Mouse (Mus musculus): Measurements from ENCODE around the gene Tox3. TPM values are rescaled to one million over a fixed set of nuclear protein-coding genes. Genes with fewer than 3 reads are reported as not detected.

The Tox3 gene
- 7.9 and 8.8 TPM in 2 replicates for polyA plus RNA-seq (2015; fragmentation: Nextera tagmentation; extraction: Ambion mirVana)

- no peaks in the 10 kb centered on the region for H3K9me3 ChIP-seq (ENCODE audit: low read length)
- WGBS, result 2% methylated on average over 64 of the region's 89 CpGs
- peak within 1 kb of the TSS; percentile 79 for H3K4me2 ChIP-seq (replicated peaks; ENCODE audit: low read depth, low read length)
- peak; percentile 85 for ATAC-seq (ENCODE audit: low FRiP score, low TSS enrichment)
- H3K36me3 ChIP-seq (ENCODE audit: insufficient read depth, low read length), result no peaks in the 10 kb centered on the region
- H3K4me1 ChIP-seq (ENCODE audit: insufficient read depth, low read length), result peaks cover 32% of the 10 kb centered on the region
- H3K9ac ChIP-seq (replicated peaks; ENCODE audit: low read length), result peak within 1 kb of the TSS; percentile 97
- H3K27ac ChIP-seq (ENCODE audit: low read length), result peak within 1 kb of the TSS; percentile 95
- H3K27me3 ChIP-seq (ENCODE audit: insufficient read depth, low read length), result peaks cover 7% of the 10 kb centered on the region; the same call in 1 of the 2 replicates
- peak within 1 kb of the TSS; percentile 73 for H3K4me3 ChIP-seq (ENCODE audit: low read length)
Observed at GRCm38 (mm10) chr8:90348178-90348925, at the start of gene Tox3. Gene Tox3 (minus strand): TSS chr8:90348343.

- Histone ChIP-seq H3K27ac (ENCODE audit: low read length) (no peak overlapping the region), H3K27me3 (ENCODE audit: insufficient read depth, low read length) (no peaks in the 10 kb centered on the region), H3K4me3 (ENCODE audit: low read length) (no peak overlapping the region), H3K4me2 (replicated peaks; ENCODE audit: low read depth, low read length) (no peak overlapping the region), H3K9me3 (ENCODE audit: low read length) (no peaks in the 10 kb centered on the region), H3K36me3 (ENCODE audit: insufficient read depth, low read length) (no peaks in the 10 kb centered on the region), H3K9ac (replicated peaks; ENCODE audit: low read length) (no peak overlapping the region), H3K4me1 (ENCODE audit: insufficient read depth, low read length) (no peaks in the 10 kb centered on the region)
- ATAC-seq (ENCODE audit: low FRiP score, low TSS enrichment), result no peak
- 100% methylated on average over 2 of the region's 2 CpGs for WGBS
Observed at GRCm38 (mm10) chr8:90392643-90393042, 44.5 kb upstream of the Tox3 start.

GRCm38 (mm10) chr8:90391483-90392074, 43.4 kb upstream of the Tox3 start:
- no peak for ATAC-seq (ENCODE audit: low FRiP score, low TSS enrichment)
- no peak overlapping the region for H3K4me3 ChIP-seq (ENCODE audit: low read length)
- no peaks in the 10 kb centered on the region for H3K27me3 ChIP-seq (ENCODE audit: insufficient read depth, low read length)
- H3K36me3 ChIP-seq (ENCODE audit: insufficient read depth, low read length), result no peaks in the 10 kb centered on the region
- no peak overlapping the region for H3K27ac ChIP-seq (ENCODE audit: low read length)
- 68% methylated on average over 3 of the region's 3 CpGs for WGBS
- no peak overlapping the region for H3K9ac ChIP-seq (replicated peaks; ENCODE audit: low read length)
- H3K9me3 ChIP-seq (ENCODE audit: low read length), result no peaks in the 10 kb centered on the region
- H3K4me1 ChIP-seq (ENCODE audit: insufficient read depth, low read length), result no peaks in the 10 kb centered on the region
- H3K4me2 ChIP-seq (replicated peaks; ENCODE audit: low read depth, low read length), result no peak overlapping the region

GRCm38 (mm10) chr8:90390827-90391226, 42.7 kb upstream of the Tox3 start:
- WGBS, result 100% methylated on average over 1 of the region's 1 CpGs
- no peak for ATAC-seq (ENCODE audit: low FRiP score, low TSS enrichment)
- no peak overlapping the region for H3K4me3 ChIP-seq (ENCODE audit: low read length)
- H3K27ac ChIP-seq (ENCODE audit: low read length), result no peak overlapping the region
- no peaks in the 10 kb centered on the region for H3K4me1 ChIP-seq (ENCODE audit: insufficient read depth, low read length)
- no peaks in the 10 kb centered on the region for H3K36me3 ChIP-seq (ENCODE audit: insufficient read depth, low read length)
- H3K27me3 ChIP-seq (ENCODE audit: insufficient read depth, low read length), result no peaks in the 10 kb centered on the region
- no peaks in the 10 kb centered on the region for H3K9me3 ChIP-seq (ENCODE audit: low read length)
- H3K9ac ChIP-seq (replicated peaks; ENCODE audit: low read length), result no peak overlapping the region
- H3K4me2 ChIP-seq (replicated peaks; ENCODE audit: low read depth, low read length), result no peak overlapping the region

GRCm38 (mm10) chr8:90379064-90379463, 30.9 kb upstream of the Tox3 start:
- H3K9ac ChIP-seq (replicated peaks; ENCODE audit: low read length), result no peak overlapping the region
- no peak overlapping the region for H3K4me3 ChIP-seq (ENCODE audit: low read length)
- no peaks in the 10 kb centered on the region for H3K36me3 ChIP-seq (ENCODE audit: insufficient read depth, low read length)
- H3K4me1 ChIP-seq (ENCODE audit: insufficient read depth, low read length), result no peaks in the 10 kb centered on the region
- WGBS, result 85% methylated on average over 6 of the region's 6 CpGs
- no peak for ATAC-seq (ENCODE audit: low FRiP score, low TSS enrichment)
- H3K27me3 ChIP-seq (ENCODE audit: insufficient read depth, low read length), result no peaks in the 10 kb centered on the region
- no peaks in the 10 kb centered on the region for H3K9me3 ChIP-seq (ENCODE audit: low read length)
- H3K4me2 ChIP-seq (replicated peaks; ENCODE audit: low read depth, low read length), result no peak overlapping the region
- no peak overlapping the region for H3K27ac ChIP-seq (ENCODE audit: low read length)

- Histone ChIP-seq H3K27me3 (ENCODE audit: insufficient read depth, low read length) (no peaks in the 10 kb centered on the region), H3K9me3 (ENCODE audit: low read length) (no peaks in the 10 kb centered on the region), H3K4me2 (replicated peaks; ENCODE audit: low read depth, low read length) (no peak overlapping the region), H3K27ac (ENCODE audit: low read length) (no peak overlapping the region), H3K9ac (replicated peaks; ENCODE audit: low read length) (no peak overlapping the region), H3K36me3 (ENCODE audit: insufficient read depth, low read length) (no peaks in the 10 kb centered on the region), H3K4me3 (ENCODE audit: low read length) (no peak overlapping the region), H3K4me1 (ENCODE audit: insufficient read depth, low read length) (no peaks in the 10 kb centered on the region)
- 81% methylated on average over 3 of the region's 3 CpGs for WGBS
- ATAC-seq (ENCODE audit: low FRiP score, low TSS enrichment), result no peak
Observed at GRCm38 (mm10) chr8:90378036-90378435, 29.9 kb upstream of the Tox3 start.

- no peaks in the 10 kb centered on the region for H3K36me3 ChIP-seq (ENCODE audit: insufficient read depth, low read length)
- ATAC-seq (ENCODE audit: low FRiP score, low TSS enrichment), result no peak
- no peaks in the 10 kb centered on the region for H3K4me1 ChIP-seq (ENCODE audit: insufficient read depth, low read length)
- H3K4me3 ChIP-seq (ENCODE audit: low read length), result no peak overlapping the region
- no peaks in the 10 kb centered on the region for H3K27me3 ChIP-seq (ENCODE audit: insufficient read depth, low read length)
- H3K4me2 ChIP-seq (replicated peaks; ENCODE audit: low read depth, low read length), result no peak overlapping the region
- no peak overlapping the region for H3K9ac ChIP-seq (replicated peaks; ENCODE audit: low read length)
- WGBS, result 62% methylated on average over 10 of the region's 10 CpGs
- H3K27ac ChIP-seq (ENCODE audit: low read length), result no peak overlapping the region
- H3K9me3 ChIP-seq (ENCODE audit: low read length), result no peaks in the 10 kb centered on the region
Observed at GRCm38 (mm10) chr8:90371611-90372222, 23.6 kb upstream of the Tox3 start.

GRCm38 (mm10) chr8:90369876-90370275, 21.7 kb upstream of the Tox3 start:
- 10% methylated on average over 3 of the region's 3 CpGs for WGBS

GRCm38 (mm10) chr8:90356729-90357128, 8.6 kb upstream of the Tox3 start:
- no peak for ATAC-seq (ENCODE audit: low FRiP score, low TSS enrichment)
- no peaks in the 10 kb centered on the region for H3K9me3 ChIP-seq (ENCODE audit: low read length)
- H3K27ac ChIP-seq (ENCODE audit: low read length), result no peak overlapping the region
- H3K4me3 ChIP-seq (ENCODE audit: low read length), result no peak overlapping the region
- H3K4me2 ChIP-seq (replicated peaks; ENCODE audit: low read depth, low read length), result no peak overlapping the region
- no peaks in the 10 kb centered on the region for H3K36me3 ChIP-seq (ENCODE audit: insufficient read depth, low read length)
- no peaks in the 10 kb centered on the region for H3K27me3 ChIP-seq (ENCODE audit: insufficient read depth, low read length)
- 75% methylated on average over 3 of the region's 3 CpGs for WGBS
- H3K4me1 ChIP-seq (ENCODE audit: insufficient read depth, low read length), result 0 out of 2 replicates have a peak, but pooled peaks cover 2% of the 10 kb centered on the region
- no peak overlapping the region for H3K9ac ChIP-seq (replicated peaks; ENCODE audit: low read length)

More at GRCm38 (mm10) chr8:90369876-90370275, 21.7 kb upstream of the Tox3 start:
- ATAC-seq (ENCODE audit: low FRiP score, low TSS enrichment), result no peak
- Histone ChIP-seq H3K4me1 (ENCODE audit: insufficient read depth, low read length) (no peaks in the 10 kb centered on the region), H3K27me3 (ENCODE audit: insufficient read depth, low read length) (no peaks in the 10 kb centered on the region), H3K4me3 (ENCODE audit: low read length) (no peak overlapping the region), H3K36me3 (ENCODE audit: insufficient read depth, low read length) (no peaks in the 10 kb centered on the region), H3K9ac (replicated peaks; ENCODE audit: low read length) (no peak overlapping the region), H3K27ac (ENCODE audit: low read length) (no peak overlapping the region), H3K4me2 (replicated peaks; ENCODE audit: low read depth, low read length) (no peak overlapping the region), H3K9me3 (ENCODE audit: low read length) (no peaks in the 10 kb centered on the region)

- ATAC-seq (ENCODE audit: low FRiP score, low TSS enrichment), result no peak
- no peak overlapping the region for H3K27ac ChIP-seq (ENCODE audit: low read length)
- H3K4me1 ChIP-seq (ENCODE audit: insufficient read depth, low read length), result peaks cover 9% of the 10 kb centered on the region
- H3K36me3 ChIP-seq (ENCODE audit: insufficient read depth, low read length), result no peaks in the 10 kb centered on the region
- 86% methylated on average over 3 of the region's 3 CpGs for WGBS
- H3K27me3 ChIP-seq (ENCODE audit: insufficient read depth, low read length), result no peaks in the 10 kb centered on the region; the same call in 1 of the 2 replicates
- no peak overlapping the region for H3K9ac ChIP-seq (replicated peaks; ENCODE audit: low read length)
- H3K4me3 ChIP-seq (ENCODE audit: low read length), result no peak overlapping the region
- H3K4me2 ChIP-seq (replicated peaks; ENCODE audit: low read depth, low read length), result no peak overlapping the region
- no peaks in the 10 kb centered on the region for H3K9me3 ChIP-seq (ENCODE audit: low read length)
Observed at GRCm38 (mm10) chr8:90354782-90355181, 6.6 kb upstream of the Tox3 start.

Data from kidney, embryonic 16.5 days (tissue).